Mouse (Mus musculus): ENCODE data around the gene Cemip.
"Not testable (repeated sequence)": the region's sequence is repeated elsewhere in the genome, so short reads cannot be mapped to it uniquely, and the experiment has no call there.

Cemip gene

GRCm38 (mm10) chr7:83894348-83894747 lies 192.0 kb downstream of the Cemip start:
- DNase-seq (ENCODE audit: low spot score in 2 of 2) = no peak

- DNase-seq (ENCODE audit: low spot score in 2 of 2) = no peak
These were observed 194.0 kb downstream of the Cemip start for GRCm38 (mm10) chr7:83892333-83892669.

- peak; percentile 100 for DNase-seq (ENCODE audit: low spot score in 2 of 2)
These were observed 194.6 kb downstream of the Cemip start for GRCm38 (mm10) chr7:83891433-83892332.

DNA sequence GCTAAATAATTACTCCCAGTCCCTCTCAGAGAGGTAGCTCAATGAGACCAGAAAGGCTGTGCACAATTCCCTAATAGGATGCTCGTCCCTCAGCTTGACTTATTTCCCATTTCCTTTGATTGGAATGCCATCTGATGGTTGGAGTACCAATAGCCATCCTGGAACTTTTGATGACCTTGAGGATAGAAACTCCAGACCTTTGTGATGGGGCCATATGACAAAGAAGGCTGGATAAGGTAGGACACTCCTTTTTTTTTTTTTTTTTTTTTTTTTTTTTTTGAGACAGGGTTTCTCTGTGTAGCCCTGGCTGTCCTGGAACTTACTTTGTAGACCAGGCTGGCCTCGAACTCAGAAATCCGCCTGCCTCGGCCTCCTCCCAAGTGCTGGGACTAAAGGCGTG lies 196.4 kb downstream of the Cemip start:
- DNase-seq (ENCODE audit: low spot score in 2 of 2) = not testable (repeated sequence)

DNA sequence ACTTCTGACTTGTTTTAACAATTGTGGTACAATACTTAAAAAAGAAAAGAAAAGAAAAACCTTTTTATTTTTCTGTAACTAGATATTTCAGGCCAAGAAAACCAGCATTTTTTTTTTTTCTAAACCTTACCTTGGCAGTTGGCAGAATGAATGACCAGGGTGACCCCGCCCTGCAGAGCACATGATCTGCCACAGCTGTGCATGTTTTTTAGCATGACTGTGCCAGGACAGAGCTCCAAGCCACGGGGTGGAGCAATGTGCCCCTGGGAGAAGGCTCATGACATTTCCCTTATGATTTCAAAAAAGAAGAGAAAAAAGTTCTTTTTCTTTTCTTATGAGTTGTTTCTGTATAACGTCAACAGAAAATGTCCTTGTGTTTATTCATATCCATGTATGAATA lies 196.9 kb downstream of the Cemip start:
- peak in 1 of 2 experiments; percentile 49 for DNase-seq (ENCODE audit: low spot score in 2 of 2)

GRCm38 (mm10) chr7:83886366-83887129 lies 199.8 kb downstream of the Cemip start:
- no peak for DNase-seq (ENCODE audit: low spot score in 2 of 2)

DNA sequence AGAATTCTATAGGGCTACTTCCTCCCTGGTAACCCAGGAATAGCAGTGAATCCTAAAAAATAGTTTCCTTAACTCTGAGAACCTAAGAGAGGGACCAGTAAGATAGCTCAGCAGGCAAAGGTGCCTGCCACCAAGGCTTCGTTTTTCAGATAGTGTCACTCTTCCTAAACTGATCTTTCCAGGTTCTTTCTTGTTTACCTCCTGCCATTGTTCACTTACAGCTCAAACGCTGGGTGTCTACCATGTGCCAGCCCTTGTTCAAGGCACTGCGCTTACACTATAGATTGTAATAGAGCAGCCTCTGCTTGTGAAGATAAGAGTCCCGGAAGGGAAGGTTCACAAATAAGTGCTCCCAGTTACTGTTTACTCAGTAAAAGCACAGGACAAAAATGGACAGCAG lies 200.5 kb downstream of the Cemip start:
- DNase-seq (ENCODE audit: low spot score in 2 of 2) = peak in 1 of 2 experiments; percentile 46

- peak; percentile 60 to 73 for DNase-seq (ENCODE audit: low spot score in 2 of 2)
These were observed 201.3 kb downstream of the Cemip start for GRCm38 (mm10) chr7:83884921-83885532.

- DNase-seq (ENCODE audit: low spot score in 2 of 2) = peak; percentile 85 to 92
These were observed 202.2 kb downstream of the Cemip start, which contains the start of the genes Tlnrd1 and Mesd for GRCm38 (mm10) chr7:83884021-83884658. TSS of gene Tlnrd1 (minus strand) at chr7:83884305. TSS of gene Mesd (plus strand) at chr7:83884466.

DNA sequence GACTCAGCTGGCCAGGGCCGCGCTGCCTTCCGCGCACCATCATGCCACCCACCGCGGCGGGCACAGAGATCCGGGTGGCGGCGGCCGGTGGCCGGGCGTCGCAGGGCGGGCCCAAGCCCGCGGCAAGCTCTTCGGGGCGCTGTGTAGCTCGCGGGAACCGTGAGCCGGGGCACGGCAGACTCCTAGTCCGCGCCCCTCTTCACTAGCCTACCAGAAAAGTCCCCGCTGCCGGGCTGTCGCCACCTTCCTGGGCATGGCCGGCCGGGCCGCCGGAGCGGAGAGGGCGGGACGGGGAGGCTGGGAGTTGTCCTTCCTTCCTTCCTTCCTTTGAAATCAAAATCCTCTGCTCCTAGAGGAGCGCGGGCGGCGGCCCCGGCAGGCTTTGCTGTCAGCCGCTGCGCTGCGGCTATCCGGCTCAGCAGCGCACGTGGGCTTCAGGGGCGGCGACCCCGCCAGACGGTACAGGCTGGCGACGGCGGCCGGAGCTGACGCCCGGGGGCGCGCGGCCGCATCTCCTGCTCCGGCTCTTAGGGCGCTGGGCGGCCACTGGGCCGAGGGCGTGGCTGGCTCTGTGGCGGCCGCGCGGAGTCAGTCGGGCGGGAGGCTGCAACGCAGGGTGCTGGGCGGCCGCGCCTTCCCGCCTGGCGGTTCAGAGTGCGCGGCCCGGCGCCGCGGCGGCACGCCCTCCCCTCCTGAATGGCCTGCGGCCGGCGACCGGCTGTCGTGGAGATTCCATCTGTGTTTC lies 202.9 kb downstream of the Cemip start:
- peak; percentile 82 to 86 for DNase-seq (ENCODE audit: low spot score in 2 of 2)

All from spleen, postnatal 4 days (tissue).